Mouse (Mus musculus): ENCODE data around the gene Gm20828. TPM values are rescaled to one million over a fixed set of nuclear protein-coding genes. Genes with fewer than 3 reads are reported as not detected.
"Not testable (repeated sequence)": the region's sequence is repeated elsewhere in the genome, so short reads cannot be mapped to it uniquely, and the experiment has no call there.

The Gm20828 gene
- polyA plus RNA-seq (2015; fragmentation: Nextera tagmentation; extraction: Ambion mirVana), result not detected in 2 replicates

DNA sequence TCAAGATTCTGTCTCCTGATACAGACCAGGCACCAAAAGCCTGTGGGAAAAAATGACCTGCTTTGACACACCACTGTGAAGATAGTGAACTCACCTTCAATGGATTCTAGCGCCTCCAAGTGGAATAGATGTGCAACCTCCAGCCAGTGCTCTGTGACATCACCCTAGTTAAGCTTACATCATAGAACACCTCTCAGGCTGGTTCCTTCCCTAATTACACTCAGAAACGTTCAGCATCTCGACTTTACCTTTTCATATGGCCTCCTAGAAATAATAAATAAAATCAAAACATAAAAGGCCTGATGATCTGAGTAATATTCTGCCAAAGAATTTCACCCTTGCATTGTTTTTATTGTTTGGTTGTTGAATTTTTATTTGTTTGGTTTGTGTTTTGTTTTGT is at the start of gene Gm20828:
Gene Gm20828 (minus strand): TSS at position 101 of the 400 bp plus-strand sequence.
- WGBS, result no CpG with 5 or more reads among the region's 3 CpGs
- H3K36me3 ChIP-seq; H3K9ac ChIP-seq; H3K27me3 ChIP-seq (replicated peaks); H3K4me1 ChIP-seq; ATAC-seq (ENCODE audit: insufficient read depth, low FRiP score, low read depth); H3K4me3 ChIP-seq (replicated peaks); H3K9me3 ChIP-seq; H3K4me2 ChIP-seq; H3K27ac ChIP-seq: not testable (repeated sequence)
